In the genomic region with DNA sequence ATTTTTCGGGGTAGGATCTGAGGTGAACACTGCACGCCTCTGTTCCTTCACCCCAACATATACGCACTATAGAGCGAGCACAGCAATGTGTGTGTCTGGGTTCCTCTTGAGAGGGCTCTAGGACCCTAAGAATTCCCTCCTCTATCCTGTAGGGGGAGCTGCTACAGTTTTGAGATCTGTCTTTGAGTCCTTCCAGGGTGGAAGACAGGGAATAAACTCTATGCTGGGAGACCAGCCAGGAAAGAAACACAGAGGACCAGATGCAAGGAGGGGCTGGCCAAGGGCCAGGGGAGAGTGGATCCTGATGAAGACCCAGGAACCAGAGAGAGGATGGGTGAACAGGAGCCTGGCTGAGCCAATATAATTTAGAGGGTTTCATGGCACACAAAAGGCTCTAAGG, we compare ENCODE assay signal across 10 mouse cellular contexts. TPM values are rescaled to one million over a fixed set of nuclear protein-coding genes. Genes with fewer than 3 reads are reported as not detected.
DNase-seq lines count a peak whose midpoint lies in the region; ATAC-seq and TF ChIP-seq lines count a peak whose summit lies in the region.
"Had no signal": no experiment of that assay in that cellular context is flagged by ENCODE, and none has a peak within 500 bp of the region (broad histone marks: within the 10 kb centered on the region; RNA-seq: fewer than 3 reads in every experiment).

No protein-coding gene starts in this region.

- peak; percentile 63 for TF ChIP-seq CTCF in E14TG2a.4 (conservative IDR thresholded peaks at IDR 0.05; ENCODE audit: low read length)

- no peaks in the 10 kb centered on the region for H3K36me3 ChIP-seq in hindbrain, embryonic 14.5 days (replicated peaks; ENCODE audit: control insufficient read depth, insufficient read depth)
- H3K36me3 ChIP-seq in hindbrain, embryonic 13.5 days: no peaks in the 10 kb centered on the region
- H3K36me3 ChIP-seq in E14TG2a.4 (ENCODE audit: insufficient read depth, low read length): no peaks in the 10 kb centered on the region
- H3K36me3 ChIP-seq in kidney, embryonic 14.5 days (ENCODE audit: control insufficient read depth, insufficient read depth, low read length): no peaks in the 10 kb centered on the region
- no peaks in the 10 kb centered on the region for H3K36me3 ChIP-seq in forebrain, embryonic 12.5 days (replicated peaks)

- no peak overlapping the region for H3K4me2 ChIP-seq in hindbrain, embryonic 14.5 days (replicated peaks)
- H3K4me2 ChIP-seq in hindbrain, embryonic 13.5 days: no peak overlapping the region
- H3K4me2 ChIP-seq in kidney, embryonic 14.5 days (replicated peaks; ENCODE audit: low read depth, low read length): no peak overlapping the region
- H3K4me2 ChIP-seq in forebrain, embryonic 12.5 days: no peak overlapping the region

- H3K9ac ChIP-seq in hindbrain, embryonic 14.5 days: no peak overlapping the region
- H3K9ac ChIP-seq in hindbrain, embryonic 13.5 days: no peak overlapping the region
- no peak overlapping the region for H3K9ac ChIP-seq in kidney, embryonic 14.5 days (ENCODE audit: low read depth, low read length)
- H3K9ac ChIP-seq in forebrain, embryonic 12.5 days: no peak overlapping the region

- 85% methylated on average over 4 of the region's 4 CpGs for WGBS in hindbrain, embryonic 14.5 days
- WGBS in hindbrain, embryonic 13.5 days: 90% methylated on average over 4 of the region's 4 CpGs
- WGBS in kidney, embryonic 14.5 days: 90% methylated on average over 4 of the region's 4 CpGs
- 87% methylated on average over 4 of the region's 4 CpGs for WGBS in forebrain, embryonic 12.5 days

- DNase-seq in hindbrain, embryonic 14.5 days (ENCODE audit: low spot score): peak; percentile 48
- DNase-seq in 3T3-L1 (ENCODE audit: low read depth, low spot score): peak; percentile 57
- DNase-seq in adrenal gland, postnatal 4 days (ENCODE audit: low spot score in 2 of 2): no peak
- no peak for DNase-seq in thymus, postnatal 36 days

- no peak overlapping the region for H3K4me3 ChIP-seq in hindbrain, embryonic 14.5 days (replicated peaks; ENCODE audit: low read length)
- H3K4me3 ChIP-seq in hindbrain, embryonic 13.5 days: no peak overlapping the region
- no peak overlapping the region for H3K4me3 ChIP-seq in E14TG2a.4 (replicated peaks; ENCODE audit: low read length)
- no peak overlapping the region for H3K4me3 ChIP-seq in kidney, embryonic 14.5 days (ENCODE audit: low read length)
- no peak overlapping the region for H3K4me3 ChIP-seq in forebrain, embryonic 12.5 days (replicated peaks)

- no peaks in the 10 kb centered on the region for H3K4me1 ChIP-seq in hindbrain, embryonic 14.5 days (replicated peaks; ENCODE audit: control insufficient read depth, insufficient read depth, low read length)
- H3K4me1 ChIP-seq in hindbrain, embryonic 13.5 days (replicated peaks): no peaks in the 10 kb centered on the region
- 0 out of 2 replicates have a peak, but pooled peaks cover 5% of the 10 kb centered on the region for H3K4me1 ChIP-seq in E14TG2a.4 (replicated peaks; ENCODE audit: low read depth, low read length)
- H3K4me1 ChIP-seq in kidney, embryonic 14.5 days (ENCODE audit: control insufficient read depth, insufficient read depth, low read length): peaks cover 22% of the 10 kb centered on the region
- no peaks in the 10 kb centered on the region for H3K4me1 ChIP-seq in forebrain, embryonic 12.5 days

- no peaks in the 10 kb centered on the region for H3K9me3 ChIP-seq in hindbrain, embryonic 14.5 days (ENCODE audit: control insufficient read depth, low read length)
- H3K9me3 ChIP-seq in hindbrain, embryonic 13.5 days: no peaks in the 10 kb centered on the region
- no peaks in the 10 kb centered on the region for H3K9me3 ChIP-seq in E14TG2a.4 (ENCODE audit: low read length)
- H3K9me3 ChIP-seq in kidney, embryonic 14.5 days (ENCODE audit: control insufficient read depth, low read length): no peaks in the 10 kb centered on the region
- H3K9me3 ChIP-seq in forebrain, embryonic 12.5 days: no peaks in the 10 kb centered on the region

- no peak for ATAC-seq in hindbrain, embryonic 14.5 days (ENCODE audit: low FRiP score)
- no peak for ATAC-seq in hindbrain, embryonic 13.5 days (ENCODE audit: low FRiP score)
- ATAC-seq in kidney, embryonic 14.5 days (ENCODE audit: low FRiP score, low TSS enrichment): peak; percentile 37
- no peak for ATAC-seq in forebrain, embryonic 12.5 days (ENCODE audit: low FRiP score)

- H3K27me3 ChIP-seq in hindbrain, embryonic 14.5 days (ENCODE audit: control insufficient read depth, insufficient read depth, low read length): no peaks in the 10 kb centered on the region
- 0 out of 2 replicates have a peak, but pooled peaks cover 2% of the 10 kb centered on the region for H3K27me3 ChIP-seq in hindbrain, embryonic 13.5 days
- peaks cover 9% of the 10 kb centered on the region for H3K27me3 ChIP-seq in E14TG2a.4 (ENCODE audit: insufficient read depth, low read length)
- no peaks in the 10 kb centered on the region for H3K27me3 ChIP-seq in kidney, embryonic 14.5 days (ENCODE audit: control insufficient read depth, insufficient read depth, low read length)
- peaks cover 15% of the 10 kb centered on the region; the same call in 1 of the 2 replicates for H3K27me3 ChIP-seq in forebrain, embryonic 12.5 days

- H3K27ac ChIP-seq in hindbrain, embryonic 14.5 days: no peak overlapping the region
- H3K27ac ChIP-seq in hindbrain, embryonic 13.5 days: no peak overlapping the region
- H3K27ac ChIP-seq in kidney, embryonic 14.5 days (ENCODE audit: low read depth, low read length): no peak overlapping the region
- no peak overlapping the region for H3K27ac ChIP-seq in forebrain, embryonic 12.5 days

RNA-seq across cellular contexts. Expression of a gene that starts 40.5 kb away (rescaled TPM):
- polyA plus RNA-seq in hindbrain, embryonic 14.5 days (2014; fragmentation: Nextera tagmentation; extraction: Ambion mirVana): not detected in 2 replicates
- polyA plus RNA-seq in hindbrain, embryonic 13.5 days (2015; fragmentation: Nextera tagmentation; extraction: Ambion mirVana): not detected in 2 replicates
- 4.4 and 9.3 TPM in 2 replicates for polyA plus RNA-seq in kidney, embryonic 14.5 days (2014; fragmentation: Nextera tagmentation; extraction: Ambion mirVana)
- total RNA-seq in adrenal gland, postnatal 4 days (2021): 10 to 100 TPM in 1 of 2 experiments, under 1 TPM in 1; 0.34 to 13.4 TPM
- not detected in 2 replicates for polyA plus RNA-seq in forebrain, embryonic 12.5 days (2016; fragmentation: Nextera tagmentation; extraction: Ambion mirVana)
- polyA plus RNA-seq: embryonic facial prominence, embryonic 11.5 days; gonadal fat pad, adult 2 months had no signal

Comparison
In these comparisons a context has a peak if more than half of its experiments do, and no peak if none do; other contexts are left out.
1. DNase-seq: peak in hindbrain, embryonic 14.5 days (single experiment) and 3T3-L1 (single experiment); none in adrenal gland, postnatal 4 days (0 of 2) and thymus, postnatal 36 days (0 of 2).